Mouse (Mus musculus): ENCODE measurements around the gene Gm20388. TPM values are rescaled to one million over a fixed set of nuclear protein-coding genes. Genes with fewer than 3 reads are reported as not detected.

Gene Gm20388
- polyA plus RNA-seq, 1 experiment from 2014 or later, result 7.4 TPM

- ATAC-seq (ENCODE audit: insufficient read depth, low FRiP score), result no peak
- Histone ChIP-seq H3K4me3 (replicated peaks; ENCODE audit: low read length) (no peak overlapping the region), H3K4me1 (ENCODE audit: control insufficient read depth, insufficient read depth, low read length) (peaks cover 21% of the 10 kb centered on the region), H3K36me3 (ENCODE audit: control insufficient read depth, insufficient read depth, low read length) (no peaks in the 10 kb centered on the region), H3K9me3 (replicated peaks; ENCODE audit: control insufficient read depth, low read length) (no peaks in the 10 kb centered on the region), H3K27me3 (ENCODE audit: control insufficient read depth, insufficient read depth, low read length) (peaks cover 3% of the 10 kb centered on the region; the same call in 1 of the 2 replicates), H3K27ac (ENCODE audit: low read length) (no peak overlapping the region), H3K9ac (ENCODE audit: low read length) (no peak overlapping the region), H3K4me2 (ENCODE audit: low read depth, low read length) (no peak overlapping the region)
- 71% methylated on average over 10 of the region's 10 CpGs for WGBS
These were observed 1107.6 kb downstream of the Gm20388 start for GRCm38 (mm10) chr8:121018236-121018635.

GRCm38 (mm10) chr8:121021488-121021887, 1110.8 kb downstream of the Gm20388 start:
- WGBS, result 25% methylated on average over 12 of the region's 12 CpGs
- H3K4me1 ChIP-seq (ENCODE audit: control insufficient read depth, insufficient read depth, low read length), result peaks cover 20% of the 10 kb centered on the region
- no peak for ATAC-seq (ENCODE audit: insufficient read depth, low FRiP score)
- peaks cover 2% of the 10 kb centered on the region; the same call in 1 of the 2 replicates for H3K27me3 ChIP-seq (ENCODE audit: control insufficient read depth, insufficient read depth, low read length)
- H3K9me3 ChIP-seq (replicated peaks; ENCODE audit: control insufficient read depth, low read length), result no peaks in the 10 kb centered on the region
- H3K9ac ChIP-seq (ENCODE audit: low read length), result 0 out of 2 replicates have a peak overlapping the region, but pooled peaks have one; percentile 11
- H3K4me3 ChIP-seq (replicated peaks; ENCODE audit: low read length), result no peak overlapping the region
- no peak overlapping the region for H3K4me2 ChIP-seq (ENCODE audit: low read depth, low read length)
- H3K27ac ChIP-seq (ENCODE audit: low read length), result peak overlapping the region; percentile 38; the same call in 1 of the 2 replicates
- H3K36me3 ChIP-seq (ENCODE audit: control insufficient read depth, insufficient read depth, low read length), result no peaks in the 10 kb centered on the region

DNA sequence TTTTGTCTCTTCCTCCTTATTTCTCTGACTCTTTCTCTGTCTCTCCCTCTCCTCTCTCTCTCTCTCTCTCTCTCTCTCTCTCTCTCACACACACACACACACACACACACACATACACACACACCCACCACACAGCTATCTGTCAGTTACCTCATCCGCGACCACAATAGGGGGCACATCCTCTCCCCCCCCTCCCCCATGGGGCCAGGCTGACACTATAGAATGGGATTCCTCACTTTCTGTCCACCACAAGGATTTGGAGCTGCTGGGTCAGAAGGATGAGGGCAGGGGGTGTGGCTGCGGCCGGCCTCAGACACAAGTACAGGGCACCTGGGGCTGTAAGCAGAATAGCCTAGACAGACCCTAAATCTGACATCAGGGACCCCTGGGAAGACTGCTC, 1112.4 kb downstream of the Gm20388 start:
- 85% methylated on average over 4 of the region's 4 CpGs for WGBS
- peaks cover 20% of the 10 kb centered on the region for H3K4me1 ChIP-seq (ENCODE audit: control insufficient read depth, insufficient read depth, low read length)
- no peak overlapping the region for H3K4me2 ChIP-seq (ENCODE audit: low read depth, low read length)
- no peak overlapping the region for H3K4me3 ChIP-seq (replicated peaks; ENCODE audit: low read length)
- H3K27me3 ChIP-seq (ENCODE audit: control insufficient read depth, insufficient read depth, low read length), result no peaks in the 10 kb centered on the region
- no peak overlapping the region for H3K9ac ChIP-seq (ENCODE audit: low read length)
- no peak for ATAC-seq (ENCODE audit: insufficient read depth, low FRiP score)
- no peaks in the 10 kb centered on the region for H3K36me3 ChIP-seq (ENCODE audit: control insufficient read depth, insufficient read depth, low read length)
- no peak overlapping the region for H3K27ac ChIP-seq (ENCODE audit: low read length)
- H3K9me3 ChIP-seq (replicated peaks; ENCODE audit: control insufficient read depth, low read length), result no peaks in the 10 kb centered on the region

DNA sequence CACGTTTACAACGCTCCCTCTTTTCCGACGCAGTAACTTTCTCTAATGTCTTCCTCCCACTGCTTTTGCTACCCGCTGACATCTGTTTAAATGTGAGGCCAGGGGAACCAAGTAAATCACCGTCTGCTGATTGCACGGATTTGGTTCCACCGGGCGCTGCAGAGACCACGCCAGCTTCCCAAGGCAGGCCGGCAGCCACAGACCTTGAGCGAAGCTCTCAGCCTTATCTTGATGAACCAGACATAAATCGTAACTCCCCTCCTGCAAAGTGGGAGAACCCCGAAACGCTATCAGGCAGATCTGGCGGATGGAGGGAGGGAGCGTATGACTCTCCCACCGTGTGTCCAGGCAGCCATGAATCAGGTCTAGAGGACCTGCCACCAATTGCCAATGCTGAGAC, 1113.1 kb downstream of the Gm20388 start:
- H3K9me3 ChIP-seq (replicated peaks; ENCODE audit: control insufficient read depth, low read length), result no peaks in the 10 kb centered on the region
- H3K4me2 ChIP-seq (ENCODE audit: low read depth, low read length), result no peak overlapping the region
- H3K36me3 ChIP-seq (ENCODE audit: control insufficient read depth, insufficient read depth, low read length), result no peaks in the 10 kb centered on the region
- peak overlapping the region; percentile 10; the same call in 1 of the 2 replicates for H3K9ac ChIP-seq (ENCODE audit: low read length)
- peaks cover 22% of the 10 kb centered on the region for H3K4me1 ChIP-seq (ENCODE audit: control insufficient read depth, insufficient read depth, low read length)
- no peak overlapping the region for H3K4me3 ChIP-seq (replicated peaks; ENCODE audit: low read length)
- ATAC-seq (ENCODE audit: insufficient read depth, low FRiP score), result no peak
- no peaks in the 10 kb centered on the region for H3K27me3 ChIP-seq (ENCODE audit: control insufficient read depth, insufficient read depth, low read length)
- WGBS, result 29% methylated on average over 18 of the region's 18 CpGs
- H3K27ac ChIP-seq (ENCODE audit: low read length), result no peak overlapping the region

- Histone ChIP-seq H3K36me3 (ENCODE audit: control insufficient read depth, insufficient read depth, low read length) (no peaks in the 10 kb centered on the region), H3K27me3 (ENCODE audit: control insufficient read depth, insufficient read depth, low read length) (no peaks in the 10 kb centered on the region), H3K4me1 (ENCODE audit: control insufficient read depth, insufficient read depth, low read length) (peaks cover 22% of the 10 kb centered on the region), H3K9ac (ENCODE audit: low read length) (no peak overlapping the region), H3K4me3 (replicated peaks; ENCODE audit: low read length) (no peak overlapping the region), H3K4me2 (ENCODE audit: low read depth, low read length) (no peak overlapping the region), H3K27ac (ENCODE audit: low read length) (no peak overlapping the region), H3K9me3 (replicated peaks; ENCODE audit: control insufficient read depth, low read length) (no peaks in the 10 kb centered on the region)
- 57% methylated on average over 5 of the region's 5 CpGs for WGBS
- ATAC-seq (ENCODE audit: insufficient read depth, low FRiP score), result no peak
These were observed 1114.8 kb downstream of the Gm20388 start for GRCm38 (mm10) chr8:121025486-121025885.

- WGBS, result 15% methylated on average over 13 of the region's 13 CpGs
- H3K9me3 ChIP-seq (replicated peaks; ENCODE audit: control insufficient read depth, low read length), result no peaks in the 10 kb centered on the region
- no peak overlapping the region for H3K4me3 ChIP-seq (replicated peaks; ENCODE audit: low read length)
- H3K27ac ChIP-seq (ENCODE audit: low read length), result 0 out of 2 replicates have a peak overlapping the region, but pooled peaks have one; percentile 31
- no peak overlapping the region for H3K4me2 ChIP-seq (ENCODE audit: low read depth, low read length)
- peak; percentile 68; the same call in 1 of the 2 replicates for ATAC-seq (ENCODE audit: insufficient read depth, low FRiP score)
- no peaks in the 10 kb centered on the region for H3K36me3 ChIP-seq (ENCODE audit: control insufficient read depth, insufficient read depth, low read length)
- peaks cover 9% of the 10 kb centered on the region for H3K4me1 ChIP-seq (ENCODE audit: control insufficient read depth, insufficient read depth, low read length)
- 0 out of 2 replicates have a peak, but pooled peaks cover 3% of the 10 kb centered on the region for H3K27me3 ChIP-seq (ENCODE audit: control insufficient read depth, insufficient read depth, low read length)
- H3K9ac ChIP-seq (ENCODE audit: low read length), result no peak overlapping the region
These were observed 1117.1 kb downstream of the Gm20388 start for GRCm38 (mm10) chr8:121027787-121028186.

GRCm38 (mm10) chr8:121029076-121029475, 1118.4 kb downstream of the Gm20388 start:
- no peaks in the 10 kb centered on the region for H3K36me3 ChIP-seq (ENCODE audit: control insufficient read depth, insufficient read depth, low read length)
- H3K4me2 ChIP-seq (ENCODE audit: low read depth, low read length), result no peak overlapping the region
- WGBS, result 67% methylated on average over 6 of the region's 6 CpGs
- 0 out of 2 replicates have a peak, but pooled peaks cover 3% of the 10 kb centered on the region for H3K27me3 ChIP-seq (ENCODE audit: control insufficient read depth, insufficient read depth, low read length)
- H3K4me1 ChIP-seq (ENCODE audit: control insufficient read depth, insufficient read depth, low read length), result peaks cover 9% of the 10 kb centered on the region
- no peak overlapping the region for H3K9ac ChIP-seq (ENCODE audit: low read length)
- H3K4me3 ChIP-seq (replicated peaks; ENCODE audit: low read length), result no peak overlapping the region
- H3K9me3 ChIP-seq (replicated peaks; ENCODE audit: control insufficient read depth, low read length), result no peaks in the 10 kb centered on the region
- no peak overlapping the region for H3K27ac ChIP-seq (ENCODE audit: low read length)
- no peak for ATAC-seq (ENCODE audit: insufficient read depth, low FRiP score)

DNA sequence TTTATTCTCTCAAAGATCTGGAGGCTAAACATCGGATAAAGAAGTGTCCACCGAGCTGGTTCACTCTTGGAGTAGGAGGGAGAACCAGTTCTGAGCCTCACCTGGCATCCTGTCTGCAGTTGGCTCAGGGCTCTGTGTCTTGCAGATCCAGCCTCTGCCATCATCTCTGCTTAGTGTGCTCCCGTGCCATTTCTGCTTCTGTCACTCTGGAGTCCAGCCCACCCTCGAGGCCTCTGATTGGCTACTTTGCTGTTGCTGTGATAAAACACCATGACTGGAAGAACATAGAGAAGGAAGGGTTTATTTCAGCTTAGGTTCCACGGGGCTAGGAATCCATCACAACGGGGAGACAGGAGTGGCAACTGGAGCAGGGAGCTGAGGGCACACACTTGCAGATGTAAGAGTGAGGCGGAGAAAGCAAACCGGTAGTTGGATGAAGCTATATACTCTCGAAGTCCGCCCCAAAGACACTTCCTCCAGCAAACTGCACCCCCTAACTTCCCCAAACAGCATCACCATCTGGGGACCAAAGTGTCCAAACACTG, 1119.9 kb downstream of the Gm20388 start:
- 0 out of 2 replicates have a peak, but pooled peaks cover 3% of the 10 kb centered on the region for H3K27me3 ChIP-seq (ENCODE audit: control insufficient read depth, insufficient read depth, low read length)
- no peak overlapping the region for H3K4me3 ChIP-seq (replicated peaks; ENCODE audit: low read length)
- ATAC-seq (ENCODE audit: insufficient read depth, low FRiP score), result no peak
- no peaks in the 10 kb centered on the region for H3K9me3 ChIP-seq (replicated peaks; ENCODE audit: control insufficient read depth, low read length)
- no peak overlapping the region for H3K9ac ChIP-seq (ENCODE audit: low read length)
- peaks cover 9% of the 10 kb centered on the region for H3K4me1 ChIP-seq (ENCODE audit: control insufficient read depth, insufficient read depth, low read length)
- H3K27ac ChIP-seq (ENCODE audit: low read length), result no peak overlapping the region
- no peak overlapping the region for H3K4me2 ChIP-seq (ENCODE audit: low read depth, low read length)
- no peaks in the 10 kb centered on the region for H3K36me3 ChIP-seq (ENCODE audit: control insufficient read depth, insufficient read depth, low read length)
- 52% methylated on average over 10 of the region's 10 CpGs for WGBS

DNA sequence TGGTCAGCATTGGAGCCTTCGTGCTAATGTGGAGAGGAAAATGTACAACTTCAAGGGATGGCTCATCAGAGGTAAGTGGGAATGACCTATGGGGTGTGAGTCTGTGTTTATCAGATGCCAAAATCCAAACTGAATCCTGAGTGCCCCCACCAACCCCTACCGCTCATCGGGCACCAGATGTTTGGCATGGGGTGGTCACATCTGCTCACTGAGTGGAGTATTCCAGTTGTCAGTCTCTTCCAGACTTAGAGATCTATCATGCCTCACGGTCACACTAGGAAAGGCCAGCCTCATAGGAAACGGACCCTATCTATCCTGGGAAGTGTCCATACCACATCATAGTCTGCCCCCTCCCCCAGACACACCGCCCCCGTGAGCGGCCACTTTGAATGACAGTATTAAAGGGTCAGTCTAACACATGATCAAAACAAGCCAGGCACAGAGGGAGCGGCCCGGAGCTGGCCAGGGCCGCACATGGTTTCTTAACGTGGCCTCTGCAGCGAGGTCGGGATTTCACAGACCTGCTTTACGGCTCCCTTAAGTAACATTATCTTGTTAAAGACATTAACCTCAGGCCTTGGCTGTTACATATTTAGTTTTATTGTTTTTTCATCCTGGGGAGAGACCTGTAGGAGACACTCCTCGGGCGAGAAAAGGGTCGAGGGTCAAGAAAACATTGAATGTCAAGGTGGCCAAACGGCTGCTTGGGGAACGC, 1122.8 kb downstream of the Gm20388 start:
- Histone ChIP-seq H3K4me2 (ENCODE audit: low read depth, low read length) (no peak overlapping the region), H3K36me3 (ENCODE audit: control insufficient read depth, insufficient read depth, low read length) (no peaks in the 10 kb centered on the region), H3K4me1 (ENCODE audit: control insufficient read depth, insufficient read depth, low read length) (no peaks in the 10 kb centered on the region), H3K4me3 (replicated peaks; ENCODE audit: low read length) (no peak overlapping the region), H3K9ac (ENCODE audit: low read length) (no peak overlapping the region), H3K27ac (ENCODE audit: low read length) (no peak overlapping the region), H3K27me3 (ENCODE audit: control insufficient read depth, insufficient read depth, low read length) (0 out of 2 replicates have a peak, but pooled peaks cover 3% of the 10 kb centered on the region), H3K9me3 (replicated peaks; ENCODE audit: control insufficient read depth, low read length) (no peaks in the 10 kb centered on the region)
- 63% methylated on average over 20 of the region's 20 CpGs for WGBS
- no peak for ATAC-seq (ENCODE audit: insufficient read depth, low FRiP score)
